Mouse (Mus musculus) spleen, postnatal 14 days (tissue): Measurements from ENCODE around the gene Dync2h1.
"Not testable (repeated sequence)": the region's sequence is repeated elsewhere in the genome, so short reads cannot be mapped to it uniquely, and the experiment has no call there.

ENCODE experiments used
- DNase-seq, 2 experiments: peaks; one replicate each; pipeline ENCODE4 v3.0.0; 2021 to 2022; ENCODE audit warnings: low spot score in 2 of 2

The Dync2h1 gene

DNA sequence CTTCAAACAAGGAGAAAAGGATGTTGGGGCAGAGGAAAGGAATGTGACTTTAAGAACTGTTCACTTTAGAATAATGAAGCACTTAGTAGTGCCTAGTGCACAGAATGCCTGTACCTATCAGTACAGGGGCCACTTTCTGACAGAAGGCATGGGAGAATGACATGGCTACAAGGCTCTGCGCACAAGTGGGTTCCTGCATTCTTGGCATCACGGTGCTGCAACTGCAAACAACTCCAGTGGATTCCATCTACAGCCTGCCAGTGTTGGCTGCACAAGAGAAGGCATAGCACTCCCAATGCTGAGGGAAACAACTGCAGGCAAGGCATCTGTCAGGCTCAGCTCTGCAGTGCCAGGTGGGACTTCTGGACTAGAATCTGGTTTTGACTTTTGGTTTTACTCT is 151.7 kb downstream of the Dync2h1 start:
- no peak for DNase-seq

DNA sequence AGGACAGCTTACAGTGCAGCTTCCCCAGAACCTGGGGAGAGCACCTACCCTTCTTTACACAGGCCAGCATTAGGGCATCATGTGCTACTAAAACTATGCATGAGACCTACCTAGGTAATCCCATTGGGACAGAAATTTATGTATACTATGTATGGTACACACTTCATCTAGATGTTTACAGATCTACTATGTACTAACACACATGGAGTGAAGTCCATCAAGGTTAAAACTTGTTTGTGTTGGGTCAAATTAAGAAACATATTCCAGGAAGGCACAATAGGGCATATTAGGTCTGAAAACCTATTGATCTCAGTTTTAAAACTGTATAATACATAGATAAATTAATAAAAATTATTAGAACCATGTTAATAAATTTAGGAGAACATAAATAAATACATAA is 168.6 kb downstream of the Dync2h1 start:
- DNase-seq = no peak

DNA sequence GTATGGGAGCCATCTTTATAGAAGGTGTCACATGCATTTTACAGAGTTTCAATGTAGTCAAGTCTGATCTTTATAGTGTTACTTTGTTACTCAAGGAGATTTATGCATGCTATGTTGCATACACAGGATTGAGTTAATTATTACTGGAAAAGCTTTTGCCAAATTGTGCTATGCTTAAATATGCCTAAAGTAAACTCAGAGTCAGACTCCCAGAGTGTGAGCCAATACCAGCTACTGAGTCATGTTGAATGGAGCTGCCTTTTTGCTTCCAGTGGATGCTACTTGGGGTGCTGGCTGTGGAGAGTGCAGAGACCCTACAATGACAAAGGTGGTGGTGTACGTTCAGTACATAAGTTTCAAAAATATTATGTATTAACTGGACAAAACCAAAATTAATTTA is 169.5 kb downstream of the Dync2h1 start:
- no peak for DNase-seq

DNA sequence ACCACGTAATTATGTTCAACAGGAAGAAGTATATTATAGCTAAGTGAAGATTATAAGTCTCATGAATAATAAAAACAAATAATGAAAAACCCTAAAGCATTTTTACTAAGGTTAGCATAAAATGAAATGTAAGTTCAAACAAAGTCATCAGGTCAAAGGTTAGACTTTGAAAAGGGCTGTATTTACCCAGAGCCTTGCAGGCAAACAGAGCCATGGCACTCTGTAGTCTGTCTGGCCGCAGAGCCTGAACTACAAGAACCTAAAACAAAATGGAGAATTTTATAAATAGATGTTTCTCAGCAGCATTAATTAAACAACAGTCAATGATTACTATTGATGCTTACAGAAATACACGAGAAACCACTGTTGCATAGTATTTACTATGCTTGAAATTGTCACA is 174.5 kb downstream of the Dync2h1 start:
- DNase-seq = no peak

DNA sequence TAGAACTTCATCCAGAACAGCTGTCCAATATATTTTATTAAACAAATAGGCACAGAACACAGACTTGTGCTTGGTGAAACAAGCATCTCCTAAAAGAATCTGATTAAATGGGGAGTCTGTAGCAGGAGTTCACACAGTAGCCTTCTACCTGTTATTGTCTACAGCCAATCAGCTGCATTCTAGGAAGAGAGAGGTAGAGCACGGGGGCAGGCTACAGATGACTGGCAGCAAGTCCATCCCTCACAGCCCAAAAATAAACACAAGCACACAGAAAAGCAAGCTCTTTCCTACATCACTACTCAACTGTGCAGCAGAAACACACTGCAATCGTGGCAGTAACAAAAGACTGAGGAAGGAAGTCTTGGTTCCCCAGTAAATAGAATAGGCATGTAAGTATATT is 189.4 kb downstream of the Dync2h1 start:
- DNase-seq = no peak

DNA sequence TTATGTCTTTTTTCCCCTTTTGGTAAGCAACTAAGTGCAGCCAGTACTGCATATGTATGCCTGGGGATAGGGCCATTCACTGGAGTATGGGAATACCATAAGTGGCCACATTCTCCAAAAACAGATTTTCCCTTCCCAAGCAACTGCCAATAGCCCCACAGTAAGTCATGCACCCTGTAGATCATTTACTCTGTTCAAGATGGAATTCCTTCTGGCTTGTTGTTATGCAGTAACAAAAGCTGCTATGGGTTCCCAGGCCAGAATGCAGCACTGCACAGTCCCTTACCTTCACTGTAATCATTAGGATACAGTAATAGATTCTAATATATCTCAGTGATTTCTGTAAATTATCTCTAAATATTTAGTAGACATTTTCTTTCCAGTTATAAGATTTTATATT is 190.0 kb downstream of the Dync2h1 start:
- no peak for DNase-seq

DNA sequence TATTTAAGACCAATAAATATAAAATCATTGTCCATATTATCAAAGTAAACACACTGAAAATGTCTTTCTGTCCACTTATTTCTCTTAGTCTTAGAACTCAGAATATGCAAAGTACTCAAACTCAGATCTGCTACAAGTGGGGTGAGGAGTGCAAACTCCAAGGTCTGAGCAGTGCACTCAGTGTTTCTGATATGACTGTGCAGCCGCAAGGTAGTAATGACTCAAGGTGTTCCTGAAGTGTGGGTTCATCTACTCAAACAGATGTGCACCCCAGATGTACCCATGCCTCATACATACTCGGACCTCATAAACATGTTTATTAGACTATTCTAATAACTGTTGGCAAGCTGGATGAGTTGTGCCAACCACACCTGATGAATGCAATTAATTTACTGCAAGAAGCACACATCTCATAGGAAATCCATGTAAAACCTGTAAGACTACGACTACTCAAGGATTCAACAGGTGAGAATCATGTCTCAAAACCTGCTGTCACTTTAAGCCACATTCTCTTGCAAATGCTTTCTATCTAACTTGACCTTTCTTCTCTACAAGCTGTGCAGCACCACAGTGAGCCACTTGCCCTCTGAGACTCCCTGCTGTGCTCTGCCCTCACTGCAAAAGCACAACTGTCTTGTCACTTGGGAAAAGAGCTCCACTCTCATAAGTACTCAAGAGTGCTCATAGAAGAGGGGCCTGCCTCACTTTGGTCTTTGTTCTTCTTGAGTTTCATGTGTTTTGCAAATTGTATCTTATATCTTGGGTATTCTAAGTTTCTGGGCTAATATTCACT is 195.2 kb downstream of the Dync2h1 start:
- no peak for DNase-seq

DNA sequence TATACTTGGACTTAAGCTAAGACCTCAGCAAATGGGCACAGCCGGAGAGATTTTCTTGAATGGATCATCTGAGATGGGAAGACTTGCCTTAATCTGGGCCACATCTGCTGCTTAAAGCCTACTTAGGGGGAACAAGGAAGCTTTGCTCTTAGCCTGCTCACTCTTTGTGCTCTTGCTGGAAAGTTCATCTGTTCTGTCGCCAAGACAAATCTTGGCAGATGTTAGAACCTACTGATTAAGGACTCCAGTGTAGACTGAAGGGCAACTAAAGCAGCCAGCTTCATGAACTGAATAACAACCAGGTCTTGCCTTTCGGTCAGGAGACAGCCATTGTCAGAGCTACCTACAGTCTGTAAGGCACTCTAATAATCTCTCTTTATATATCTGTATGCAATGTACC is 198.1 kb downstream of the Dync2h1 start:
- DNase-seq = no peak

DNA sequence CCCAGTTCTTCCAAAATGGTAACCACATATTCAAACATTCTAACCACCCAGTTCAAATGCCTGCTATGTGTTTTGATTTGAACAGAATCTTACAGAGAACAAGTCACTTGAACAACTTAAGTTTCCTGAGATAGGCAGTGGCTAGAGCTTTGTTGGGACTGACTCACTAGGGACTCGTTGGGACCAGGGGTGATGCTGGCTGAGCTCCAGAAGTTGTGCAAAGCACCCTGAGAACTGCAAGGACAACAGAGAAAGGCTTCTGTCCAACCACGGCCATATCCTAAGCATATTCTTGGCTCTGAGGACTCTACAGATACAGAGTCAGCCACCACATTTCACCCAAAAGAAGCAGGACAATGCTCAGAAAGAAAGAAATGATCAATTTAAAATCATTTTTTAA is 215.1 kb downstream of the Dync2h1 start:
- no peak for DNase-seq

DNA sequence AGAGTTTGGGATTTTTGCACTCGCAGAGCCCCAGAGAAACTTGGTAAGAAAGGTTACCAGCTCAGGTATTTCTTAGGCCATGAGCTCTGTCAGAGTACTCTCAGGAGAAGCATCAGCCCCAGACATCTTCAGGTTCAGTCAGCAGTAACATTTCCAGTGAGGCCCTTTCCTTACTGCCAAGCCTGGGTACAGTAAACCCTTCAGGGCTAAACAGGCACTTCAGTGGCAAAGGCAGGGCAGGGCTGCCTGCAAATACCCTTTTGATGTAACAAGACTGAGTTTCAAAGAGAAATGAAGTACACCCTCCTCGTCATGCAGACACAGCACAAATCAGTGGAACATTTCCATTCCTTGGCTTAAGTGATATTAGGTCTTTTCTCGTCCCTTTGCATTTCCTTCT is 219.2 kb downstream of the Dync2h1 start:
- no peak for DNase-seq

DNA sequence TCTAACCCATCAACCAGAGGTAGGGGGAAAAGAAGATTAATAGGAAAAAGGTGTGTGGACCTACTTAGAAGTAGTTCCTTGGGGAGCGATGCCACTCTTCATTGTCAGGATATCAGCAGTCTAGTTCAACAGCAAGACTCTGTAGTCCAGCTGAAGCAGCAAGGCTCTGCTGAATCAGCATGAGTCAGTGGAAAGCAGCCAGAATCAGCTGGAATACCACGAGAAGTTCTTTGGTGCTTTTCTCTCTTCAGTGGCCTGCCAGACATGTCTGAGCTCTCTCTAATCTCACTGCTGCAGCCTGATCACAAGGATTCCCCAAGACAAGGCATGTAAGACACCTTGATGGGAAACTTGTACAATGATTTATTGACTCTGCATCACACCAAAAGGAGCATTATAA is 225.9 kb downstream of the Dync2h1 start:
- DNase-seq = no peak

DNA sequence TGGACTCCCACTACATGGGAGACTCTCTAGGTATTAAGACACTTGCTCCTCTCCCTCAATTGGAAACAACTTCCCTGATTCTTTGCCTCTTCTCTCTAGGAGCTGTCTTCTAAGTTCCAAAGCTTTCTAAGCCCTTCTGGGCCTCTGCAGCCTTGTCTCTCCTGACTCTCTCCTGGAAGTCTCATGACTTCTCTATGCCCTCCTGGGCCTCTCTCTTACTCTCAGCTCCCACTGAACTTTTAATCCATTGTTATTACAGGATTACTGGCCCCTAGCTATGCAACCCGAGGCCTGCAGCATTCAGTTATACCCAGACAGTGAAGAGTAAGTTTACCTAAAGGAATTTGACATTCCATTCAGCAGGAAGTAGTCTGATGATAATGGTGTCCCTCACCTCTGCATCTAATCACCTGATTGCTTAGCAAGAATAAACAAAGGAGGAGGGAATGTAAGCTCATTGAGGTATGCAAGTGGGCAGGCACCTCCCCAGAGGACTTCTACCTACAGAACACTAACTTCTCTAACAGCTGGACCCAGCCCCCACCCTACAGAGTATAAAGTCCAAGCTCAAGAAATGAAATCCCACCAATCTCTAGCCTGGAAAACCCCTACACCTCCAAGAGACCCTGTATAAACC is 256.7 kb downstream of the Dync2h1 start:
- no peak for DNase-seq

DNA sequence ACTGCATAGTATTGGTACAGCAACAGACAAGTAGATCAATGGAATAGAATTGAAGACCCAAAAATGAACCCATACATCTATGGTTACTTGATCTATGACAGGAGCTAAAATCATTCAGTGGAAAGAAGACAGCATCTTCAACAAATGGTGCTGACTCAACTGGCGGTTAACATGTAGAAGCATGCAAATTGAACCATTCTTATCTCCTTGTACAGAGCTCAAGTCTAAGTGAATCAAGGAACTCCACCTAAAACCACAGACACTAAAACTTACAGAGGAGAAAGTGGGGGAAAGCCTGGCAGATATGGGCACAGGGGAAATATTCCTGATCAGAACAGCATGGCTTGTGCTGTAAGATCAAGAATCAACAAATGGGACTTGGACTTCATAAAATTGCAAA is 270.8 kb downstream of the Dync2h1 start:
- DNase-seq = no peak

DNA sequence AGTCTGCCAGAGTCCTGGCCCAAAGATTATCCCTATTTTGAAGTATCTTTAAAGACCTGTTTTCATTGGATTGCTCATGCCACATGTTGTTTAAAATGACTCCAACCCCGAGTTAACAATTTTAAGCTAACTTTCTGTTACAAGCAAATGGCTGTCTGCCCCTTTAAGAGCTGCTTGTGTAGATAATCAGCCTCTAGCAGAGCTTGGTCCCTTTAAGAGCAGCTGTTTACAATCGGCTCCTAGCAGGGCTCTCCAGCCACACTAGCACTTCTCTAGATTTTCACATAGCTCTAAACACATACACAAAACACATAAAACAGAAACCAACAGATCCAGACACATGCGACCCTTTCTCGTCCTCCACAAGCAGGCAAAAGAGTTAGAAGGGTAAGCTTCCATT is 273.7 kb downstream of the Dync2h1 start:
- not testable (repeated sequence) for DNase-seq

DNA sequence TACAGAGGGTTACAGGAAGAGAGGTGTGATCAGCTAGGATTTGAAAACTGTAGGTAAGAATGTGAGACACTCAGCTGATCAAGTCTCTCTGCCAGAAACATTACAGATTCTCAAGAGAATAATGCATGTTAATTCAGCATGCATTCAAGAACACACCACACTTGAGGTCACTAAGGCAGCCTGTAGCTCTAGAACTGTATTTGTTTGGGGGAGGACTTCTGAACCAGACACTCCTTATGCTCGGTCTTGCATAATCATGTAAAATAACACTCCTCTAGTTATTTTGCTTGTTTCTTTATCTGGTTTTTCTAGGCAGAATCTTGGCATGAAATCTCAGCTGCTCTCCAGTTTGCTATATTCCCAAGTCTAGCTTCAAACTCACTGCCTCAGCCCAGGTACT is 282.6 kb downstream of the Dync2h1 start:
- no peak for DNase-seq

DNA sequence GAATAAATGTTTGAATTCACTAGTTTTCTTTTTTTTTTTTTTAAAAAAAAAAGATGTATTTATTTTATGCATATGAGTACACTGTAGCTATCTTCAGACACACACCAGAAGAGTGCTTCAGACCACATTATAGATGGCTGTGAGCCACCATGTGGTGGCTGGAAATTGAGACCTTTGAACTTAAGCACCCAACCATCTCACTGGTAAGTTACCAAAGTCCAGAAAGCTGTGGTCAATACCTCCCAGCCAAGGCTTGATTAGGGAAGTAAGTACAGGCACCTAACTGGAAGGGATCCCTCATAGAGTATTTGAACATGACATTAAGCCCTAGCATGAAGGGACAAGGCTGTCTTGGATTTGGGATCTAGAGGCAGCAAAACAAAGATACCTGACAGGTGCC is 292.9 kb downstream of the Dync2h1 start:
- no peak for DNase-seq

DNA sequence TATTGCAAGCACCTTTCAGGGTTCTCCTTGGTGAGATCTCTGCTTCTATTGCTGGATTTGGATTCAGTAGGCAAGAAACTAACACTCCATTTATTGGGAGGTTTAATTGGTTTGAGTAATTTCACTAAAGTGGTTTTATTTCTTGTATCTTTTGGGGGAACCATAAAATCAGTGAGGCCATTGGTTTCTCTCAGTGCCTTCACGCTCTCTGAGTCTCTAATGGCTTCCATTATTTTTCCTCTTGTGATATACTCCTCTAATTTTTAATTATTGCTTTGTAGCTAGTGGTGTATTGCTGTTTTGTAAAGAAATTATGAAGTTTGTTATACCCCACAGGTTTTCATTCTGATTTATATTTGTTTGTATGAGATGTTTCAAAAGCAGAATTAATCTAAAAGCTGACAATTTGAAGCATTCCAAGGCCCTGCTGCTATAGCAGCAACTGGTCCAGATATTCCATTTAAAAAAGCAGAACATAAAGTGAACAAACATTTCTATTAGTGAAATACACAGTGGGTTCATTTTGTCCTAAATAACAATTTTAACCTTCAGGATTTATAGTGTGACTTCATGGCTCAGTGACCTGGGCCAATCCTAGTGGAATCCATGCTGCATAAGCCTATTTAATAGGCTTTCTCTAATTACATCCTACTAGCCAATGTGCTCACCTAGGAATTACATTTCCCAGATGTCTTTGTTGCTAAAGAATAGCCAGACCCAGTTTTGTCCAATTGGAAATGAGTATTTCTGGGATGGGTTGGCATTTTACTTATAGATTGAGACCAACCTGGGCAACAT is 302.9 kb downstream of the Dync2h1 start:
- no peak for DNase-seq
